Mouse (Mus musculus) common myeloid progenitor, adult 5-6 weeks (primary cell): Measurements from ENCODE around the gene Zmym2. TPM values are rescaled to one million over a fixed set of nuclear protein-coding genes. Genes with fewer than 3 reads are reported as not detected.
"Not testable (repeated sequence)": the region's sequence is repeated elsewhere in the genome, so short reads cannot be mapped to it uniquely, and the experiment has no call there.

ENCODE experiments used
- ATAC-seq: replicated peaks from 2 replicates; pipeline ENCODE4 v1.8.0; 2016; ENCODE audit warnings: low read depth, mild to moderate bottlenecking, moderate TSS enrichment, inconsistent platforms; ENCODE audit not compliant: poor library complexity, severe bottlenecking
- total RNA-seq: library from RNA; stranded (forward); fragments of 200-1000, 187-1606 nt; gene quantifications from 2 replicates; pipeline ENCODE4 v1.2.3, GENCODE M21; 2017

Zmym2 gene
- total RNA-seq = 39.2 and 52.0 TPM in 2 replicates

GRCm38 (mm10) chr14:56886594-56887513 lies at the start of gene Zmym2:
Zmym2 (plus strand) TSS chr14:56886653.
- peak; percentile 43 for ATAC-seq

- ATAC-seq = no peak
These were observed 42.4 kb upstream of the Zmym2 start for GRCm38 (mm10) chr14:56844033-56844432.

DNA sequence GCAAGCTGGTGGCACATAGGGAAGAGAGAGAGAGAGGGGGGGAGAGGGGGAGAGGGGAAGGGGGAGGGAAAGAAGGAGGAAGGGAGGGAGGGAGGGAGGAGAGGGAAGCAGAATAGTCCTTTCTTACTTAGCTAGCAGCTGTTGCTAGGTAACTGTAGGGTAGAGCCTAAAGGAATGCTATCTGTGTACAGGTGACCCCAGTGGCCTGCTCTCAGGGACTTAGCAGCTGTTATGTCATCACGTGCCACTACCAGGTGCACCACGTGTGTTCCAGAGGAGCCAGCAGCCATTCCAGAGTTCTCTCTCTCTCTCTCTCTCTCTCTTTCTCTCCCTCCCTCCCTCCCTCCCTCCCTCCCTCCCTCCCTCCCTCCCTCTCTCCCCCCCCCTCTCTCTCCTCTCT lies 41.9 kb upstream of the Zmym2 start:
- ATAC-seq = no peak

DNA sequence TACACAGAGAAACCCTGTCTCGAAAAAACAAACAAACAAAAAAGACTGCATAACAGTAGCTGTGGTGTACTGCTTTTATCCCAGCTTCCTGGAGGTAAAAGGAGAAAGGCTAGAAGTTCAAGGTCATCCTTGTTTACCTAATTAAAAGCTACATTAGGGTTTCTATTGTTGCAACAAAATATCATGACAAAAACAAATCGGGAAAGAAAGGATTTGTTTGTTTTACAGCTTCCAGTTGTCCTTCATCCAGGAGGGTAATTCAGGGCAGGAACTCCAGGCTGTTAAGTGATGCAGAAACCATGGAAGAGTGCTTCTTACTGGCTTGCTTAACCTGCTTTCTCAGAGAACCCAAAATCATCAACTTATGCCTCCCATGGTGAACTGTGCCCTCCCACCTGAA lies 38.1 kb upstream of the Zmym2 start:
- ATAC-seq = no peak

DNA sequence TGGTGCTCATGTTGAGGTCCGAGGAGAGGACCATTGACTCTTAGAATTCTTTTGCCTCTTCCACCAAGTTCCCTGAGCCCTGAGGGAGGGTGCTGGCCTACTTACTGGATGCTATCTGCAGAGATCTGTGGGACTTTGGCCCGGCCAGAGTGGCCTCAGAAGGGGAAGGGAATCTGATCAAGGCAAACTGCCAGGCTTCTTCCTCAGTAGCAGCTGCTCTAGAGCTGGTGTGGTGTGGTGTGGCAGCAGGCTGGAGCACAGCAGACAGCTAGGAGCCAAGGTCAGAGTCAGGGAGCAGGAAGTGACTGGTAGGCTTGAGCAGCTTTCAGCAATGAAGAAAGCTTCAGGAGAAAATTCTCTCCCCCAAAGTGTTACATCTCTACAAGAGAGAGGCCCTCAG lies 36.8 kb upstream of the Zmym2 start:
- peak; percentile 65 for ATAC-seq

- ATAC-seq = no peak
These were observed 22.4 kb upstream of the Zmym2 start for GRCm38 (mm10) chr14:56864041-56864440.

DNA sequence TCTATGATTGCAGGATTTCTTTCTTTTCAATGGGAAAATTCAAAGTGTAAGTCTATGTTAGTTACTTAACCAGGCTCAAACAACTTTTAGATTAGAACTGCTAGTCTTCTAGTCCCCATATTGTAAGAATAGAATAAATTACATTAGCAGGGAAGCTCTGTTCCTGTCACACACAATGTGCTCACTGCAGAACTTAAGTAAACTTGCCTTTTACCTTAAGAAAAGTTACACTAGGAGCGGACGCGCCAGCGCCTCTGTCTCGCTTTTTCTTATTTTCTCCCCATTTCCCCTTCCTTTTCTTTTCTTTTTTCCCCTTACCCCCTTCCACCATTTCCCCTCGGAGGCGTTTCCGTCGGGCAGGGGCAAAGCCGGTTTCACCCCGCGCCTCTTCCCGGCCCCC lies 21.8 kb upstream of the Zmym2 start:
- ATAC-seq = no peak

DNA sequence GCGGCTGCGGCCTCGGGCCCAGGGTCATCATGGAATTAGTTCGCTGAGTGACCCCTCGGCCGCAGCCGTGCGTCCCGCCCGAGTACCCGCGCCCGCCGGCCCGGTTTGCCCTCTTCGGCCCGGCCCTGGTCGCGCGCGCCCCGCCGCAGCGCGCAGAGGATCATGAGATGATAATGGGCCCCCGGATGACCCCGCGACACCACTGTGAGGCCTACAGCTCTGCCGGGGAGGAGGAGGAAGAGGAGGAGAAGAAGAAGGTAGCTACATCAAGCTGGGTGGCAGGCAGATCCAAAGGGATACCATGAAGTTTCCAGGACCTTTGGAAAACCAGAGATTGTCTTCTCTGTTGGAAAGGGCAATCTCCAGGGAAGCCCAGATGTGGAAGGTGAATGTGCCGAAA lies 21.3 kb upstream of the Zmym2 start:
- ATAC-seq = not testable (repeated sequence)

- no peak for ATAC-seq
These were observed 12.9 kb upstream of the Zmym2 start for GRCm38 (mm10) chr14:56873525-56873924.

GRCm38 (mm10) chr14:56875586-56876159 lies 10.8 kb upstream of the Zmym2 start:
- ATAC-seq = no peak

DNA sequence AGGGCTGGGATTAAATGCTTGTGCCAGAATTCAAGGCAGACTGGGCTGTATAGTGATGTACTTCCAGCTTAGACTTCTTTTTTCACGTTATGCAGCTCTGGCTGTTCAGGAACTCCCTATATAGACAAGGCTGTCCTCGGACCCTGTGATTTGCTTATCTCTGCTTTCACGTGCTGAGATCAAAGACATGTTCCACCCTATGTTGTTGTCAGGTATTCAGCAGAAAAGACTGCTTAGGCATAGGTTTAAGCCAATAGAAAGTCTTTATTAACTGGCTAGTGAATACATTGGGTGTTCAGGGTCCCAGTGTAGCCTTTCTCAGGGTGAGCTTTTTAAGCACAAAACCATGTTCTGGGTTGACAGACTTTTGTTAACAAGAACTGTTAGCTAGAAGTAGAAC lies 5.2 kb upstream of the Zmym2 start:
- no peak for ATAC-seq

- no peak for ATAC-seq
These were observed 3.0 kb upstream of the Zmym2 start for GRCm38 (mm10) chr14:56883431-56883830.

DNA sequence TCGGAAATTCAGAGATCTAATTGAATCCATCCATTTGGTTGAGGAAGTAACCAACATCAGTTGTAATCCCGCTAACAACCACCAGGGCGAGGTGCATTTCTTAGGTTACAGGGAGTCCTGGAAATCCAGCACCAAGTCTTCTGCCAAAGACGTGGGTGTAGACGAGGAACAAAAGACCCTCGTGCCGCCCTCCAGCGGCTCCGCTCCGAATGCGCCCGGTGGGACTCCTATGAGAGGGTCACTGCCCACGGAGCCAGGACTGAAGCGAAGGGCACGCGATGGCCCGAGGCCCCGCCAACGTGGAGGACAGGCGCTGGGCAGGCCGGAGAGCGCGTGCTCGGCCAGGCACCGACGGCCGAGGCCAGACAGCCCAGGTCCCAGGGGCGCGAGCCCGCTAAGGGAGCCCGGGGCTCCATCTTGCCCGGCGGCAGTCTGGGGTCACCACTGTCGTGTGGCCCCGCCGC lies 1.1 kb upstream of the Zmym2 start:
- ATAC-seq = peak; percentile 31

GRCm38 (mm10) chr14:56885986-56886593 lies 363 bp upstream of the Zmym2 start:
- ATAC-seq = peak; percentile 82

GRCm38 (mm10) chr14:56887514-56887880 lies 1.0 kb downstream of the Zmym2 start:
- ATAC-seq = peak; percentile 3

- ATAC-seq = peak; percentile 65
These were observed 1.4 kb downstream of the Zmym2 start for GRCm38 (mm10) chr14:56887887-56888286.

GRCm38 (mm10) chr14:56888416-56888815 lies 2.0 kb downstream of the Zmym2 start:
- no peak for ATAC-seq

DNA sequence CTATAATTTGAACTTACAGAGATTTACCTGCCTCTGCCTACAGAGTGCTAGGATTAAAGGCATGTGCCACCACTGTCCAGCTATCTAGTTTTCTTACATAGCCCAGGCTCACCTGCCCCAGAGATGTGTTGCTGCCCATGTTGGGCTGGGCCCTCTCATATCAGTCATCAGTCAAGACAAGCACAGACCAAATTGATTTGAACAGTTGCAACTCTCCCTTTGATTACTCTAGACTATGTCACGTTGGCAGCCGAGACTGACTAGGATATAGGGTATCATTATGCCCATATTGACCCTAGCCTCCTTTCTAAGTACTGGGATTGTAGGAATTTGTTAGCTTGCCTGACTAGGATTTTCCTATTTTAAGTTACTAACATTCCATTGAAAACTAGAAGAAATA lies 8.0 kb downstream of the Zmym2 start:
- ATAC-seq = no peak

GRCm38 (mm10) chr14:56896521-56896920 lies 10.1 kb downstream of the Zmym2 start:
- ATAC-seq = no peak

DNA sequence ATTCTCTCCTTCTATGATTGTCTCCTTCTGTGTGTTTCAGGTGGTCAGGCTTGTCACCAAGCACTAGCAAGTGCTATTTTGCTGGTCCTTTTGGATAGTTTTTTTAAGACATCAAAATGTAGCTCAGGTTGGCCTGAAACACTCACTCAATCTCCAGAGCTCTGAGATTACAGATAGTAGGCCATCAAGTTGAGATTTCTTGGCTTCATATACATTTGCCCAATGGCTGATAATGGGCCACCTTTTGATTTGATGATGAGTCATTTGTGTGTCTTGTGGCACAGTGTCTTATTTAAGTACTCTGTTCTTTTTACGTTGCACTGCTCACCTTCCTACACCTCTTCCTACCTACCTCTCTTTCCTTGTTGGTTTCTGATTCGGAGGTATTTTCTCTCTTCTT lies 11.0 kb downstream of the Zmym2 start:
- no peak for ATAC-seq

DNA sequence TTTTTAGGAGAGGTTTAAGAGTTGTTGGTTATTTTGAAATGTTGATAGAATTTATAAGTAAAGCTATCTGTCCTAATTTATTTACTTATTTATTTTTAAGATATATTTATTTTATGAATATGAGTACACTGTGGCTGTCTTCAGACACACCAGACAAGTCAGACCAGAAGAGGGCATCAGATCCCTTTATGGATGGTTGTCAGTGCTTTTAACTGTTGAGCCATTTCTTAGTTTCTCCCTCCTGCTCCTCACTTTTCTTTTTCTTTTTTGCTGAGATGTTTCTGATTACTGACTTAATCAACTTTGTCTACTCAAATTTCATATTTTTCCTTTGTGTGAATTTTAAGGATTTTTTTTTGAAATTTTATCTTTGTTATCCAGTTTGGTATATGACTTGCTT lies 13.2 kb downstream of the Zmym2 start:
- no peak for ATAC-seq
